In the genomic region with DNA sequence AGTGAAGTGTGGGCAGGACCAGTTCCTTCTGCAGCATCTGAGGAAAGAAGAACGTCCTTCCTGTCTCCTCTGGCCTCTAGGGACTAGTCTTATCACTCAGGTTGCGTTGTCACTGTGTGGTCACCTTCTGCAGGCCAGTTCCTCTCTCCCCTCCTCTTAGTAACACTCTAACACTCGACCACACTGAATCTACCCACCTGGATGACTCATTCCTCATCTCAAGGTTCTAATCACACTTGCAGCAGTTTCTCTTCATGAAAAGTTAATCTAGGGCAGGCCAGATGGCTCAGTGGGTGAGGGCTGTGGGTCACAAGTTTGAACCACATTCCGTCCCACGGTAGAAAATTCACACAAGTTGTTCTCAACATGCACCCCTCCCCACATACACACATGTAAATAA, we compare ENCODE assay signal across 20 mouse cellular contexts.
DNase-seq lines count a peak whose midpoint lies in the region; ATAC-seq lines count a peak whose summit lies in the region.
"Had no signal": no experiment of that assay in that cellular context is flagged by ENCODE, and none has a peak within 500 bp of the region (broad histone marks: within the 10 kb centered on the region; RNA-seq: fewer than 3 reads in every experiment).

No protein-coding gene starts in this region.

- peak overlapping the region; percentile 27; the same call in 1 of the 2 replicates for H3K27ac ChIP-seq in kidney, embryonic 16.5 days (ENCODE audit: low read length)
- H3K27ac ChIP-seq: embryonic facial prominence, embryonic 15.5 days; hindbrain, embryonic 10.5 days; limb, embryonic 15.5 days; liver, embryonic 15.5 days; midbrain, embryonic 15.5 days had no signal

- no peak overlapping the region for H3K4me2 ChIP-seq in kidney, embryonic 16.5 days (replicated peaks; ENCODE audit: low read depth, low read length)
- H3K4me2 ChIP-seq: embryonic facial prominence, embryonic 15.5 days; limb, embryonic 15.5 days; liver, embryonic 15.5 days; midbrain, embryonic 15.5 days had no signal

- no peak for ATAC-seq in kidney, embryonic 16.5 days (ENCODE audit: low FRiP score, low TSS enrichment)
- peak; percentile 63; the same call in 1 of the 2 replicates for ATAC-seq in common myeloid progenitor, adult 5-6 weeks (replicated peaks; ENCODE audit: low read depth, poor library complexity, severe bottlenecking)
- ATAC-seq in monocyte, adult 5-6 weeks (replicated peaks; ENCODE audit: insufficient number of reproducible peaks, low FRiP score, low TSS enrichment, poor library complexity, severe bottlenecking), result peak; percentile 66
- ATAC-seq: midbrain, embryonic 15.5 days had no signal

- no peak overlapping the region for H3K9ac ChIP-seq in kidney, embryonic 16.5 days (replicated peaks; ENCODE audit: low read length)
- H3K9ac ChIP-seq: embryonic facial prominence, embryonic 15.5 days; limb, embryonic 15.5 days; liver, embryonic 15.5 days; midbrain, embryonic 15.5 days had no signal

- DNase-seq in kidney, postnatal 14 days, result no peak
- DNase-seq in 416B (ENCODE audit: low read depth), result peak; percentile 59
- no peak for DNase-seq in cerebellum, adult 11 months
- no peak for DNase-seq in adrenal gland, postnatal 14 days
- no peak for DNase-seq in left cerebral cortex, postnatal 10 days (ENCODE audit: extremely low spot score in 1 of 2, low spot score in 2 of 2)
- DNase-seq: cerebellum, postnatal 14 days; embryo, embryonic 11 days; gastrocnemius, postnatal 25 days; kidney, adult 2 months; retina, postnatal 1 day; right cerebral cortex, postnatal 4 days; thymus, postnatal 4 days had no signal

- 53% methylated on average over 5 of the region's 5 CpGs for WGBS in kidney, embryonic 16.5 days

- H3K4me3 ChIP-seq in kidney, embryonic 16.5 days (ENCODE audit: low read length), result no peak overlapping the region
- H3K4me3 ChIP-seq: embryonic facial prominence, embryonic 15.5 days; hindbrain, embryonic 10.5 days; limb, embryonic 15.5 days; liver, embryonic 15.5 days; midbrain, embryonic 15.5 days had no signal

- no peaks in the 10 kb centered on the region for H3K36me3 ChIP-seq in kidney, embryonic 16.5 days (ENCODE audit: insufficient read depth, low read length)
- H3K36me3 ChIP-seq: embryonic facial prominence, embryonic 15.5 days; hindbrain, embryonic 10.5 days; limb, embryonic 15.5 days; liver, embryonic 15.5 days; midbrain, embryonic 15.5 days had no signal

- peaks cover 17% of the 10 kb centered on the region; the same call in 1 of the 2 replicates for H3K4me1 ChIP-seq in kidney, embryonic 16.5 days (ENCODE audit: insufficient read depth, low read length)
- H3K4me1 ChIP-seq: embryonic facial prominence, embryonic 15.5 days; hindbrain, embryonic 10.5 days; liver, embryonic 15.5 days; midbrain, embryonic 15.5 days had no signal

- intact Hi-C loops in left cerebral cortex, postnatal 10 days (cut with DNase I), result no loop called here

- no peaks in the 10 kb centered on the region for H3K27me3 ChIP-seq in kidney, embryonic 16.5 days (ENCODE audit: insufficient read depth, low read length)
- H3K27me3 ChIP-seq: embryonic facial prominence, embryonic 15.5 days; limb, embryonic 15.5 days; liver, embryonic 15.5 days; midbrain, embryonic 15.5 days had no signal

- H3K9me3 ChIP-seq in kidney, embryonic 16.5 days (ENCODE audit: low read length), result 0 out of 2 replicates have a peak, but pooled peaks cover 3% of the 10 kb centered on the region
- H3K9me3 ChIP-seq: embryonic facial prominence, embryonic 15.5 days; hindbrain, embryonic 10.5 days; limb, embryonic 15.5 days; liver, embryonic 15.5 days; midbrain, embryonic 15.5 days had no signal
